Mouse (Mus musculus) left cerebral cortex, adult 2 months (tissue): Measurements from ENCODE around the gene Cbarp. TPM values are rescaled to one million over a fixed set of nuclear protein-coding genes. Genes with fewer than 3 reads are reported as not detected.
A peak's percentile ranks its signal among the peaks of the same experiment; 100 is the strongest.

ENCODE experiments used
- DNase-seq, 2 experiments: peaks; one replicate each; pipeline ENCODE4 v3.0.0; 2021 to 2022; ENCODE audit warnings: low spot score in 2 of 2, mixed read lengths in 1 of 2; ENCODE audit errors: extremely low spot score in 1 of 2
- H3K27ac ChIP-seq: fragments of 200-600 bp; 2 replicates; pipeline ENCODE4 v1.8.1; 2022
- H3K4me3 ChIP-seq: fragments of 200-600 bp; 2 replicates; pipeline ENCODE4 v1.8.1; 2022
- CTCF ChIP-seq: fragments of 200-600 bp; IDR thresholded peaks from 2 replicates; pipeline ENCODE4 v1.8.1; 2022; ENCODE audit warnings: antibody characterized with exemption, mild to moderate bottlenecking, moderate library complexity
- intact Hi-C: fragments of 180-260 bp; cut with DNase I; formaldehyde crosslinking; loops from one replicate; pipeline ENCODE4 v1.15.1; 2025
- total RNA-seq, 2 experiments: library from RNA; stranded (reverse); gene quantifications; 2 replicates each; pipeline ENCODE4 v1.2.3; 2021

Cbarp gene
- total RNA-seq, 2 experiments from 2014 or later: 431 to 456 TPM

DNA sequence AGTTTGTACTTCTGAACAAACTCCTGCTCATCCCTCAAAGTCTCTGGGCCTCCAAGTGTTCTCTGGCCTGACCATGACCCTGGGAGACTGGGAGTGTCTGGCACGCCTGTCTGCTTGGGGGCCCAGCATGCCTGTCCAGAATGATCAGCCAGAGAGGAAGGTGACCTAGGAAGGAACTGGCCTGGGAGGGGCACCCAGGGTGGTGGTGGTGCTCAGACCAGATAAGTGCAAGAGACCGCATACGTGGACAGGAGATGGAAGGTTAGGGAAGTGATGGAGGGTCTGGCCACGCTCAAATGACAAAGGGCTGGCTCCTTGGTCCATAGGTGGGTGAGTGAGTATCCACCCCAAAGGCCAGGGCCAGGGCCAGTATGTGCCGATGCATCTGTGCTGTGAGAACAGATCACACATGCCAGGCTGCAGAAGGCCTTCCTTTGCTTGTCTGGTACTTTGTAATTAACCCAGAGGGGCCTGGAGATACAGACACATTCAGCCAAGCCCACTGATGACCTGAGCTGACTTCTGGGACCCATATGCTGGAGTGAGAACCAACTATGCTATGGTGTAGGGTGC, 6.6 kb upstream of the Cbarp start:
- no peak for TF ChIP-seq CTCF
- peak in 1 of 2 experiments; percentile 24 for DNase-seq
- H3K27ac ChIP-seq: peak overlapping the region; percentile 100
- intact Hi-C loops: no loop called here
- peak overlapping the region; percentile 95 for H3K4me3 ChIP-seq

DNA sequence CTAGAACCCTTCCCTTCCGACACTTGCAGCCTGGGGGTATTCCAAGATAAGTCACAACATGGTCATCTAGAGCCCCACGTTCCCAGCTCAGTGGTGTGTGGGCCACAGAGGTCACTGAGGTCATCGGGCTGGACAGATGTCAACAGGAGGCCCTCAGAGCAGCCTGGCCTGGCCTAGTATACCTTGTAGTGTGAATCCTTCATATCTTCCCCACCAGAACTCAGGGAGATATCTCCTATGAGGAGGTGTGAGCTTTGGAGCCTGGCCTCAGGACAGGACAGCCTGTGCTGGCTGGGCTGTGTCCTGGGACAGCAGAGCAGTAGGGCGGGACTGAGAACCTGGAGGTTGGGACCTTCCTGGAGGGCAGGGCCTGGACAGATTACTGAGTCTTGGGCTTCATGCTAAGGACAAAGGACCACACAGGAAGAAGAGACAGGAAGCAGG, 6.0 kb upstream of the Cbarp start:
- TF ChIP-seq CTCF: no peak
- DNase-seq: no peak
- Histone ChIP-seq H3K4me3 (no peak overlapping the region), H3K27ac (peak overlapping the region; percentile 76; the same call in 1 of the 2 replicates)
- intact Hi-C loops: no loop called here

DNA sequence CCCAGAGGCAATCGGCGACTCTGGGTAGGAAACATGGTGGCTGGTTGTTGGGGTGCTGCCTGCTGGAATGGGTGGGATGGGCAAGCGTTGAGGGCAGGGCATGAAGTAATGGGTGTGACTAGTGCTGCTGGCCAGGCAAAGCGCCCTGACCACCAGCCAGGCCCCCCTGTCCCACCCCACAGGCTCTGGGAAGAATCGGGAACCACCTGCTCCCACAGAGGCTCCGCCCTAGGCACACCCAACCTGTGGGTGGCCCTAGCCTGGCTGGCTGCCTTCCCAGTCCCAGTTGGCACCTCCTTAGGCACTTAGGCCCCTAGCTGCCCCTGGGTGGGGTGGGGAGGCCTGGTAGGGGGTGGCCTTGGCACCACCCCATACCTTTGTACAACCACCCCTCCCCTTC, 5.3 kb upstream of the Cbarp start:
- H3K27ac ChIP-seq: peak overlapping the region; percentile 76
- TF ChIP-seq CTCF: no peak
- peak in 1 of 2 experiments; percentile 36 for DNase-seq
- no peak overlapping the region for H3K4me3 ChIP-seq
- intact Hi-C loops: no loop called here

DNA sequence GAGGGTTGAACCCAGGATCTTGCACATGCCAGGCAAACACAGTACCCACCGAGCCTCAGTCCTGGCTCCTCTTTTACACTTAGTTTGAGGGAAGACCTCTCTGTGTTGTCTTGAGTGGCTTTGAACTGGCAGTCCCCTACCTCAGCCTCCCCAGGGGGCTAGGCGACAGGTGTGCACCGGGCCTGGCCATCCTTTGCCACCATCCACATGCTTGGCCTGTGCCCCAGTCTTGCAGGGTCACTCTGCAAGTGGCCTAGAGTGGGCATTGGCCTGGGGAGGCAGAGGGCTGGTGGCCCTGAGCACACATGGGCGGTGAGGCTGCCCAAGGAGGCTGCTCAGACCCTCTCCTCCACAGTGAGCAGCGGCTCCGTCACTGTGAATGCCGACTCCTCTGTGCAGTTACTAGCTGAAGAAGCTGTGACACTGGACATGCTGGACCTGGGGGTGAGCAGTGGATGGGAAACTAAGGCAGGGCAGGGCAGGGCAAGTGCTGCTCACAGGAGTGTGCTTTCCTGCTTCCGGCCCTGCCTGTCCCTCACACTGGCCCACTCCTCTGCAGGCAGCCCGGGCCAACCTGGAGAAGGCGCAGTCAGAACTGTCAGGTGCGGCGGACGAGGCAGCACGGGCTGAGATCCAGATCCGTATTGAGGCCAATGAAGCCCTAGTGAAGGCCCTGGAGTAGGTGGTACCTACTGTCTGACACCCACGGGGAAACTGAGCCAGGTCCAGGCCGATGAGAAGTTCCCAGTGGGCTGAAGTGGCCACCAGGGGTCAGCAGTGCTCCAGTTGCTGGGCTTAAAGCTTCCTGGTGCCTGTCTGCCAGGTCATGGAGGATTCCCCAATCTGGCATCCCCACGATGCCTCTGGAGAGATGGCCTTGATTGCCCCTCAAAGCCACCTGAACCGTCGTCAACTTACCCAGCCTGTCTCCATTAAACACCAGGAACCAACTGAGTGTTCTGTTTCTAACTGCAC, 4.5 kb upstream of the Cbarp start:
- Histone ChIP-seq H3K4me3 (peak overlapping the region; percentile 14; the same call in 1 of the 2 replicates), H3K27ac (peak overlapping the region; percentile 76)
- TF ChIP-seq CTCF: peak; percentile 84
- intact Hi-C loops: no loop called here
- DNase-seq: peak in 1 of 2 experiments; percentile 74

DNA sequence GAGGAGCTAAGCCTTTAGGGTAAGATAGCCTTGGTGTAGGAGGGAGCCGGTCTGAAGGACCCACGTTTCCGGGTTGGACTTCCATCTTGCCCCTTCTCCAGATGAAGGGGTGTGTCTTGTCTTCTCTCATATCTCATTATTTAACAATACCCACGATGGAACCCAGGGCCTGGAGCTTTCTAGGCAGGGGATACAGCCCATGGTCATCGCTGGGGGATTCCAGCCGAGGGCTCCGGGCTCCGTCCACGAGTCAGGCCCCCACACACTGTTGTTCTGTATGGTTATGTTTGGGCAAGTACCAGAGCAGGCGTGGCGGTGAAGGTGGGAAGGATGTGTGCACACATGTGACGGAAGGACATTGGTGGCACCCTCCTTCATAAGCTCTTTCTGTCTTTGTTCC, 3.5 kb upstream of the Cbarp start:
- no peak for DNase-seq
- TF ChIP-seq CTCF: no peak
- intact Hi-C loops: no loop called here
- Histone ChIP-seq H3K27ac (no peak overlapping the region), H3K4me3 (peak overlapping the region; percentile 68; the same call in 1 of the 2 replicates)

DNA sequence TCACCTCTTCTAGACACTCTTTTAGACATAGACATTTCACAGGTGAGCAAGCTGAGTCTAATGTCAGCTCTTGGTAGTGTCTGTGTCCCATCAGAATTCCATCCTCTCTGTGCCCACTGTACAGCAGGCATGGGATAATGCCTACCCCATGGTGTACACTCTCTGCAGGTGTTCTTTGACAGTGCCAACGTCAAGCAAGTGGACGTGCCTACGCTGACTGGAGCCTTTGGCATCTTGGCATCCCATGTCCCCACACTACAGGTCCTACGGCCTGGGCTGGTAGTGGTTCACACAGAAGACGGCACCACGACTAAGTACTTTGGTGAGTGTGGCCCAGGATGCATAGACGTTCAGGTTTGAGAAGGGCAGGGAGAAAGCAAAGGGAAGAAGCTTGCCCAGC, 3.0 kb upstream of the Cbarp start:
- H3K4me3 ChIP-seq: peak overlapping the region; percentile 68
- no peak overlapping the region for H3K27ac ChIP-seq
- no peak for TF ChIP-seq CTCF
- DNase-seq: no peak
- intact Hi-C loops: no loop called here

DNA sequence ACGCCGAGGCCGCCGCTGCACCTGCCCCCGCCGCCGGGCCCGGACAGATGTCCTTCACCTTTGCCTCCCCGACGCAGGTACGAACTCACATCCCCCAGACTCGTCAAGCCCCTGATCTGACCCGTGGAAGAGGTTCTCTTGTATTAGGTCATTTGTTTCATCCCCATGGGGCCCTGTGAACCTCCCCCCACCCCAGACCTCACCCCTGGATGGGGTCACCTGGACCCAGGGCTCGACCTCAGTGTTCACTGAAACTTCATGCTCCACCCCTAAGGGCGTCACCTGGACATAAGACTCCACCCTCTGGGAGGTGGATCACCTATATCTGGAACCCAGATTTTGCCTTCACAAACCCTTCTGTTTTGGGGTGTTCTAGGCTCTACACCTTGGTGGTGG, 1.9 kb upstream of the Cbarp start:
- no peak for DNase-seq
- TF ChIP-seq CTCF: no peak
- intact Hi-C loops: no loop called here
- Histone ChIP-seq H3K4me3 (peak overlapping the region; percentile 68), H3K27ac (peak overlapping the region; percentile 96)

DNA sequence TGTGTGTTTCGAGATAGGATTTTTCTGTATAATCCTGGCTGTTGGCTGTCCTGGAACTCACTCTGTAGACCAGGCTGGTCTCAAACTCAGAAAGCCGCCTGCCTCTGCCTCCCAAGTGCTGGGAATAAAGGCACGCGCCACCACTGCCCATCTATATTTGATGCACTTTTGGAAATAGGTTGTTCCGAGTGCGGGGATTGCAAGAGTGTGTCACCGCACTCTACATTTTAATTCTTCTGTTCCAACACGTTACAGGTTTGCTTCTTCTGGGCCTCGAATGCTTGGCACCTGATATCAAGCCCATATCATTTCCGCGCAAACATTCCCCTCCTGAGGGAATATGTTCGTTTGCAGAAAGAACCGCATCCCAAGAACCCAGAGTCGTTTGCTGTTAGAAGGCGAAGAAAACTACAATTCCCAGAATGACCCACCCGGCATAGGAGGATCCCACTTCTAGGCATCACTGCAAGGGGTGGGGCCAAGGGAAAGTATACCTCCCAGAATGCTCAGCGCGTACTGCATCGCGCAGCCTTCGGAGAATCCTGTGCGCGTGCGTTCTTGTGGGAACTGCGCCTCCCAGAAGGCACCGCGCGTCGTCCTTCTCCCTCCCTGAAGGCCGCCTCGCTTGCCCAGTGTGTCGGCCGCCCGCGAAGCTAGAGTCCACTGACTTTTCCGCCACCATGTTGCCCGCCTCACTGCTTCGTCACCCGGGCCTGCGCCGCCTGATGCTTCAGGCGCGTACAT, 1.3 kb upstream of the Cbarp start:
- Histone ChIP-seq H3K4me3 (peak overlapping the region; percentile 68), H3K27ac (peak overlapping the region; percentile 96)
- intact Hi-C loops: no loop called here
- DNase-seq: peak; percentile 89 to 94
- TF ChIP-seq CTCF: no peak

DNA sequence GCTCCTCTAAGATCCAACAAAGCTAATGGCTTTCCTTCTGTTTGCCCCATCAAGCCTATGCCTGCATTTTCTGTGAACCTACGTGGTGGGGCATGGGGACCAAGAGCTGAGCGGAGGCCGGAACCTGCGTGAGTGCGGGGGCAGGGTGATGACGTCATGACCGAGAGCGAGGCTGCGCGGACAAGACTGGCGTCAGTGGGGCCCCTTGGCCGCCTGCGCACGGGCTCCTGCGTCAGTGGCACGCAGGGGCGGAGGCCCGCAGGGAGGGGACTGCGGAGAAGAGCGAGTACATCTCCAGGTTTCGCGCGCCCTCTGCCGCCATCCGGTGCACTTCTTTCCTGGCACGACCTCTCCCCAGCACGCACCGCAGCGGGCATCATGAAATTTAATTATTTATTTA, 608 bp upstream of the Cbarp start:
- peak; percentile 62 for TF ChIP-seq CTCF
- intact Hi-C loops: no loop called here
- Histone ChIP-seq H3K27ac (peak overlapping the region; percentile 96), H3K4me3 (peak overlapping the region; percentile 68)
- peak; percentile 98 to 99 for DNase-seq

DNA sequence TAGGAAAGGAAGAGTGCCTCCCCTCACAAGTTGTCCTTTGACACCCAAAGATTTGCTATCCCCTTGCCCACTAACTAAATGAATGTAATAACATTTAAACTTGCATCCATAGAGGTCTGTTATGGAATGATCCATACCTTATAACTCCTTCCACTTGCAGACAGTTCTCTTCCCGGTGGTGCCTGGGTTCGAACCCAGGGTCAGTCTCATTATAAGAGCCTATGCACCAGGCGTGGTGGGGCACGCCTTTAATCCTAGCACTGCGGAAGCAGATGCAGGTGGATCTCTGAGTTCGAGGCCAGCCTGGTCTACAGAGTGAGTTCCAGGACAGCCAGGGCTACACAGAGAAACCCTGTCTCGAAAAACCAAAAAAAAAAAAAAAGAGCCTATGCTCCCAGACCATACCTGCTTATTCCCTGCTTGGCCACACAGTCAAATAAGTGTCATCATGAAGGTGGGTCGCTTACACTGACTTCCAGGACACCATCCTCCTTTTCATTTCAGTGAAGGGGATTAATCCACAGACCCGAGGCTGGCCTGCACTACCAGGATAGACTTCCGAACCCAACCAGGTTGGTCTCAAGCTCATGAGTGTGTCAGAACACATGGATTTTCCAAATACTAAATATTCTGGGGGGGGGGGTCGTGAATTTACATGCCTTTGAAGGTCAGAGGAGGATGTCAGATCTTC, 515 bp downstream of the Cbarp start:
- no peak for DNase-seq
- intact Hi-C loops: loop anchor here (1.0 kb wide), 1 partner anchor 23 kb away; no protein-coding TSS in a partner anchor
- Histone ChIP-seq H3K27ac (peak overlapping the region; percentile 99; the same call in 1 of the 2 replicates), H3K4me3 (no peak overlapping the region)
- TF ChIP-seq CTCF: no peak

DNA sequence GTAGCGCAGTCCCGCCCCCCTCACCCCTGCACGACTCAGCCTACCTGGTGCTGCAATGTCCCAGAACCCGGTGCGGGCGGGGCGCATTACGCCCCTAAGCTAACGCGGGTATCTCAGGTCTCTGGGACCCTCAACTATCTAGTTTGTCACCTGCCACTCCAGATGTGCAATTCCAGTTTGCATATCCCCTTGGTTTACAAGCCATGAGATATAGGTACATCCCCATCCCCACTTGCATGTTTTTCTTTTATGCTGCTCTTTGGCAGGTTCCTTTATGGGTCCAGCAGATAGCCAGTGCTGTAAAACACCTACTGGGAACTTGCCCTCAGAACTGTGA, 1.2 kb downstream of the Cbarp start:
- peak overlapping the region; percentile 73 for H3K4me3 ChIP-seq
- DNase-seq: no peak
- intact Hi-C loops: loop anchor here (1.0 kb wide), 1 partner anchor 22 kb away; no protein-coding TSS in a partner anchor
- peak overlapping the region; percentile 99 for H3K27ac ChIP-seq
- no peak for TF ChIP-seq CTCF
